Mouse (Mus musculus) myocyte (in vitro differentiated cells): ENCODE measurements around the gene Lsmem1.

ENCODE experiments used
- MYOD1 ChIP-seq, 3 experiments: IDR thresholded peaks; one replicate each; pipeline ENCODE4 v1.6.1; 2011; ENCODE audit warnings: control low read depth in 2 of 3, low read depth in 2 of 3, mild to moderate bottlenecking in 2 of 3, moderate library complexity in 1 of 3; ENCODE audit not compliant: insufficient read length in 2 of 3, control insufficient read depth in 1 of 3
- MYOG ChIP-seq, 3 experiments: IDR thresholded peaks; one replicate each; pipeline ENCODE4 v1.6.1; 2011; ENCODE audit warnings: control low read depth in 2 of 3, low read depth in 2 of 3, mild to moderate bottlenecking in 2 of 3; ENCODE audit not compliant: insufficient read length in 2 of 3, control insufficient read depth in 1 of 3, insufficient read depth in 1 of 3
- POLR2A ChIP-seq: IDR thresholded peaks from one replicate; pipeline ENCODE4 v1.6.1; 2011; ENCODE audit warnings: low read depth, mild to moderate bottlenecking, control low read depth, moderate library complexity; ENCODE audit not compliant: insufficient read length
- TCF12 ChIP-seq: IDR thresholded peaks from one replicate; pipeline ENCODE4 v1.6.1; 2011; ENCODE audit warnings: mild to moderate bottlenecking, control low read depth; ENCODE audit not compliant: poor library complexity, insufficient read depth, severe bottlenecking
- USF1 ChIP-seq: IDR thresholded peaks from one replicate; pipeline ENCODE4 v1.6.1; 2011; ENCODE audit warnings: low read depth, mild to moderate bottlenecking, control low read depth, moderate library complexity

GRCm38 (mm10) chr12:40176158-40176557 is 23.1 kb downstream of the Lsmem1 start:
- TF ChIP-seq POLR2A (no peak), USF1 (no peak), TCF12 (no peak), MYOD1 (IDR thresholded peaks at IDR 0.05; ENCODE audit: control insufficient read depth in 1 of 3, insufficient read length in 2 of 3, low read depth in 2 of 3) (no peak), MYOG (IDR thresholded peaks at IDR 0.05; ENCODE audit: control insufficient read depth in 1 of 3, insufficient read depth in 1 of 3, insufficient read length in 2 of 3, low read depth in 2 of 3) (no peak)
